Mouse (Mus musculus): ENCODE results near the gene Ccser1.
"Not testable (repeated sequence)": the region's sequence is repeated elsewhere in the genome, so short reads cannot be mapped to it uniquely, and the experiment has no call there.

Gene Ccser1

DNA sequence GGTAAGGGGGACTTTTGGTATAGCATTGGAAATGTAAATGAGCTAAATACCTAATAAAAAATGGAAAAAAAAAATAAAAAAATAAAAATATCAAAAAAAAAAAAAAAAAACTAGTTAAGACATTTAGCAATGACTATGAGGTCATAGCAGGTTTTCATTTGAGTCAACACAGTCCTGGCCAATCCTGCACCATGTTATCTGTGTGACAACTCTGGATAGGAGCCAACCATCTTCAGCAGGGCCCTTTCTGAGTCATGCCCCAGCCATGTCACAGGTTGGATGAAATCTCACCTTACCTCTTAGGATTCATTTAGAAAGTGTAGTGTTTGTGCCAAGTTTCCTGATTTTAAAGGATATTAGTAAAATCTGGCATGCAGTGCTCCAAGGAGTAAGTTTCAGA lies 45.2 kb downstream of the Ccser1 start:
- no peak for DNase-seq (ENCODE audit: low spot score)

DNA sequence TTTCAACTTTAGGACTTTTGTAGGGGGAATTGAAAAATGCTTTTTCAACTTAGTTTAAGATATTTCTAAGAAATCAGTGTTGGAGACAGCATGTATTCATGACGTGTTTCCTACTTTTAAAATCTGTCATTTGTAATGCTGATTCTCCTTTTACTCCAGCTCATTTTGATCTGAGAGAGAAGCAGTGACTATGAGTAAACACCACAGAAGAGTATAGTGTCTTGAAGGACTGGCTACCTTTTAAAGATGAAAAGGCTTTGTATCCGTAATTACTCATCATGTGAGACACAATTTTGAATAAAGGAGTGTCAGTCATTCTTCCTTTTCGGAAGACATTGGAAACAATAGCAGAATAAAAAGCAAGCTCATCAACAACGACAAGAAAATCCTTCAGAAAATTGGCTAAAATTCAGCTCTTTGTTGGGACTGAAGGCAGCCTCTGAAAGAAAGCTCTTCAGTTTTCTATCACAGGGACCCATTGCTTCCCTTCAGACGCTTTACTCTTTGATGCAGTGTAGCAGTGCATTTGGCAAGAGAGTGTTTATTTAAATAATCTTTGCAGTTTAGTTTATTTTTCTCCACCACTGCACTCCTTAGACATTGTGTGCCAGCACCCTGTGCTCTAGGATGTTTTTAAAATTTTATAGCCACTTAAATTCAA lies 50.1 kb downstream of the Ccser1 start:
- no peak for DNase-seq (ENCODE audit: low spot score)

DNA sequence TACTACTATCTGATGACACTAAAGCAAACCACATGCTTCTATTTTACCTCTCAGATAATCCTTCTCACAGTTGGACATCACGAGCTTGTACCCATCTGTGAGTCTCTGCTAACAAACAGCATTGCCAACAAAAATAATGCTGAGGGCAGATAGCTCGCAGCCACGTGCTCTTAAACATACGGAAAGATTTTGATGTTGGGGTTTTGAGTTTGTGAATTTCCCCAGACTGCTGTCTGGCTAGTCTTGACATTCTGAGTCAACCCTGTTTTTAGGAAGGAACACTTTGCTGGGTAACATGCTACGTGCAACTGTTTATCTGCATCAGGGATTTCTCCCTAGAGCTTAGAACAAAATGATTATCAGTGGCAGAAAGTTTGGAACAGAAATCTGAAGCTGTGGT lies 52.9 kb downstream of the Ccser1 start:
- no peak for DNase-seq (ENCODE audit: low spot score)

DNA sequence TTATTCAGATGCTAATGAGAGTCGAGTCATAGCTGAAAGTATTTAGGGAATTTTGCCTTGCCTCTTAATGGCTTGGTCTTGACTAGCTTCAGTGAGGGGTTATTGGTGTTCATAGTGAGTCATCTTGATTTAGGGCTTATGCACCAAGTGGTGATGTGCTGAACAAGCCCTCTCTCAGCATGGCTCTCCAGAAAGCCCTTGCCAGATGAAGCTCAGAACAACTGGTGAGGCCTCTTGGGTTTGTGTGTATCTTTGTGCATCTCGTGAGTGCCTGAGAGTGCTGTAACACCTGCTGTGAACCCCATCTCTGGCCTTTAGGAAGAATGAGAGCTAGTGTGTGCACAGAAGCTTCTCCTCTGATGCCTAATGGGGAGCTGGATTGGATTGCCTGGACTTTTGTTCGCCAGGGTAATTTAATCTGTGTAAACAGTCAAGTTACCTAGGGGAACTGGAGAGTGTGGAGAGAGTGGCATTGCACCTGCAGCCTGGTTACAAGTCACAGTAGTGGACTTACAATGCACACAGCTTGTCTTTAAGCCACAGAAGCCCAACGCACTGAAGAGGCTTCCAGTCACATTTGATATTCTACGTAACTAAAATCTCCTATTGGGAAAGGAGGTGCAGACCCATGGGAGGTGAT lies 53.5 kb downstream of the Ccser1 start:
- no peak for DNase-seq (ENCODE audit: low spot score)

DNA sequence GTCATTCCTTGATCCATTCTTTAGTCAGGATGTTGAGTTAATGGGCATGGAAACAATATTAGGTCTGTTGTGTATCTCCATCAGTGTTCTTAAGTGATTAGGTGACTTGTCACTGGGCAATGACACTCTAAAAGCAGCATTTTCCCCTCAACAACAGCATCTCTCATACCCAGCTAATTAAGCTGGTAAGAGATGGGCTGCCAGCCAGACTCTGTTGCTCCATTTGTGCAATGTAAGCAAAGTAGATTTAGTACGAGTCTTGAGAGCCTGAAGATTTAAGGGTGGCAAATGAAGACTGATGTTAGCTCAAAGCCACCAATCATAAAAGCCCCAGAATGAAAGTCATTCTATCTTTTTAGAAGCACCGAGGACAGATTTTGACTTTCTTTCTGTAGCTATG lies 60.5 kb downstream of the Ccser1 start:
- DNase-seq (ENCODE audit: low spot score) = no peak

DNA sequence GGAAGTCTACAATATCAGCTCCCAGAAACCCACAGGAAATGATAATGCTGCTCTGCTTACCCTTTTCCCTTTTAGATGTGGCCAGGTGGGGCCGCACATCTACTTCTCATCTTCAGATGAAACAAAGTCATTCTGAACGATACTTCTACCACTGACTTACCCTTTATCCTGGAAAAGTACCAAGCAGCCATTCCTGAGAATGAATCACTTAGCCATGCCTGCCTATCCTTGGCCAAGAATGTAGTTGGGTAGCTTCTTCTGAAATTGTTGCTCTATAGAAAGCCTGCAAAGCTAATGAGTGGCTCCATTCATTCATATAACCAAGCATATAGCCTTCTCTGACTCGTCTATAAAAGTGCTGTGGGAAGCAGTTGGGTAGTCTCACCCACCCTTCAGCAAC lies 62.4 kb downstream of the Ccser1 start:
- no peak for DNase-seq (ENCODE audit: low spot score)

DNA sequence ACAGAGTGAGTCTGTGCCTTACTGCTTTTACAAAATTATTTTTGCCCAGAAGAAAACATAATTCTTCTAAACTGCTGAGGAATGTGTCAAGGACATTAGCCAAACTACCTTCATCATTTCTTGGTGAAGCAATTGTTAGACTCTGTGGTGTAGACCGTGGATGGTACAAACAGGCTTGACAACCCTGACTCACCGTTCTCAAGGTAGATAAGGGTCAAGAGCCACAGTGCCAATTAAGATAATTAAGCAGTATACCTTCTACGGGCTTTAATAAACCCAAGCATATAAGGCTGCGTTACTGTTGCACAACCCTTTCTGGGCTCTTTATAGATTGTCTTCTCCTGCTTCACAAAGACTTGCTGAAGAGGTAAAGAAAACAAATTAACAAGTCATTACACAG lies 66.4 kb downstream of the Ccser1 start:
- no peak for DNase-seq (ENCODE audit: low spot score)

DNA sequence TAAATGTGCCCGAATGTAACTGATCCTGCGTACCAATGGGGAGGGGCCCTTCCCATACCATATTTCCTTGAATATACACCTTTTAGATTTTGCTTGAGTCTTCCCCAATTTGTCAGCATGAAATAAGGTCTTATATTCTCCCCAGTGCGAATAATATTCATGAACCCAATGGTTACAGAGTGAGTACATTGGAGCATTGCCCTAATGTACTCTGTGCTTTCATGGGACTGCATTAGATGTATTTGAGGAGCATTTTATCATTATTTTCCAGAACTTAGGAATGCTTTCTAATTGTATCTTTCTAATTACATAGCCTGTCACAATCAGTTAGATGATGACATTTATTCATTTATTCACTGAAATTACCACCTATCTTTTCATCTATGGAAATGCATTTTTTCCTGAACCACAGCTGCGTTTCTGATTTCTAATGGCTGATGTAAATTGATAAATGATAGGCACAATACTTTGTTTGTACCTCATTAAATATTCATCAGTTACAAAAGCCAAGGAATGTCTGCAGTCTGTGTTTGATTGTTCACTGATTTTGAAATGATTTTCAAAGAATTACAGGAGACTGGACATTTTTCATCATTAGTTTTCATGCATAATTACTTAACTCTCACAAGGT lies 67.8 kb downstream of the Ccser1 start:
- DNase-seq (ENCODE audit: low spot score) = no peak

DNA sequence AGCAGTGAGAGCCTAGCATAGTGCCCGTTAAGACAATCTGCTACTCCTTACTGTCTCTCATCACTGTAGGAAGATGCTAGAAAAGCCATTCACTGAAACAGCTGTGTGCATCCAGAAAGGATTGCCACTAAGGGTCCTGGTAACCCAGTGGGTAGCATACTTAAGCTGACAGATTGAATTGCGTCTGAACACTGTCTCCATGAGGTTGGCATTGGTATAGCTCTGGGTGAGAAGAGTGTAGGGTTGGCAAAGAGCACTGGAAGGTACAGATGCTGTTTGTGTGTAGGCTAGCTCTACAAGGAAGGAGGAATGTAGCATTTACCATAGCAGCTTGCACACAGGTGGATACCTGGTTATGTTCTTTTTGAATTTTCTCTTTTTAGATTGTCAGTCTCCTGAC lies 68.6 kb downstream of the Ccser1 start:
- DNase-seq (ENCODE audit: low spot score) = no peak

DNA sequence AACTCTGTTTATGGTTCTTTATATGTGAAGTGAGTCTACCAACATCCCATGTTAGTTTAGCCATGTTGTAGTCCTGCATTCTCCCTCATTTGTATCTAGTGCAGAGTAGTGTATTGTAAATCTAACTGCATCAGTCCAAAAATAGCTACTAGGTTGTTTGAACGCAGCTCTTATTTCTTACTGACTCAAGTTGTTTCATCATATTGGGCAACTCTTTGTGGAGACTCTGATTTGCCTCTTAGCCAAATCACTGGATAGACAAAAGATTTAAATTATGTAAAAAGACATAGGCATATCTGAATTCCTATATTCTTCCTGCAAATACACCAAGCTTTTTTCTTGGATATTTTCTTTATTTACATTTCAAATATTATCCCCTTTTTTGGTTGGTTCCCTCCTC lies 71.1 kb downstream of the Ccser1 start:
- DNase-seq (ENCODE audit: low spot score) = no peak

DNA sequence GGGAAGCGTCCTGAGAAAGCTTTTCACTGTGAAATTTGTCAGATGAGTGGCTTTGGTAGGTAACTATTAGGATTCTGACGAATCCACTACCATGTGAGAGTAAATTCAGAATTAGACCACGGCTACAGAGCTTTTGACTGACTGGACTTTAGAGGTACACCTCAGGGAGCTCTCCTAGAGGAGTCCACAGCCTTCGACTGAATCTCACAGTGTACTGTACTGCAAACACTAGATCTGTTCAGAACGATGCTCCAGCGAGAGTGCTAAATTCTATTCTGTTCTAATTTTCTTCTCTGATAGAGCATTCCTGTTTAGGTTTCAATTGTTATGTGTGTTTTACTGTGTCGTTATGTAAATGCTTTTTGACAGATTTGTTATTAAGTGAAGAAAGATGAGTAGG lies 72.8 kb downstream of the Ccser1 start:
- DNase-seq (ENCODE audit: low spot score) = no peak

DNA sequence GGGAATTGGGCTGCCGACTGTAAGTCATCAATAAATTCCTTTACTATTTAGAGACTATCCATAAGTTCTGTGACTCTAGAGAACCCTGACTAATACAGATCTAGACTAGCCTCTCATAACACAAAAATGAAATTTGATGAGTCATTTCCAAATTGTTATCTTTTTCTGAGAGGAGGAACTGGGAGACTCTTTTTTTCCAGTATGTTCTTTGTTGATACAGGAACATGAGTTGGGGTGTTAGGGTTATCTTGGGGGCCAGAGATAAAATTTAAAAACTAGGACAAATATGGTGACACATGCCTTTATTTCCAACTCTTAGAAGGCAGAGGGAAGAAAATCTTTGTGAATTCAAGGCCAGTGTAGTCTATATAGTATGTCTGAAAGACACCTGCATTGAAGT lies 75.8 kb downstream of the Ccser1 start:
- not testable (repeated sequence) for DNase-seq (ENCODE audit: low spot score)

DNA sequence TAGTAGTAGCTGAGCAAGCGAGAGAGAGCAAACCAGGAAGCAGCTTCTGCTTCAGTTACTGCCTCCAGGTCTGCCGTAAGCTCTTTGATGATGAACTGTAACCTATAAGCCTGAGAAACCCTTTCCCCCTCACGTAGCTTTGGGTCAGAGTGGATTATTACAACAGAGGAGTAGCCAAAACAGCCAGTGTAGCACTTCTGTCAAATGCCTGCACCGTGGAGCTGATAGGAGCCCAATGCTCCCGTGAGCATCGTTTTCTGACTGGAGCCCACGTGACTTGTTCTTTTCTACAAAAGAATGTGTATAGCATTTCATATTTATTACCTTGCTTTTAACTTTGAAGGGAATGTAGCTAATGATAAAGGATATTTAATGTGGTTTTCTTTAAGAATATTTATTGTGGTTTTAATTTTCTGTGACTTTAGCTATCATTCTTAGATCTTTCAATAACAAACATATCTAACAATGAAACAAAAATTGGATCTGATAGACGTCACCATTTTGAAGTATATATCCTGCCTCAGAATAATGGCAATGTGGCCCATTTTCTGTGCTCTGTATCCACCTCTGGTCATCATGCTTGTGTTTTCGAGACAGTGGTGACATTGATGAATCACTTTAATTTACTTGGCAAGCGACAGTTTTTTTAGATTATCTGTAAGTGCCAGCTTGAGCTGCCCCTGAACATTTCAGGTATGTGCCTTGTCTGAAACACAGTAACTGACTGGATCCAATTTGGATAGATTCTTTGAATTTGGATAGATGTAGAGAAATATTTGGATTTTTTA lies 78.9 kb downstream of the Ccser1 start:
- no peak for DNase-seq (ENCODE audit: low spot score)

DNA sequence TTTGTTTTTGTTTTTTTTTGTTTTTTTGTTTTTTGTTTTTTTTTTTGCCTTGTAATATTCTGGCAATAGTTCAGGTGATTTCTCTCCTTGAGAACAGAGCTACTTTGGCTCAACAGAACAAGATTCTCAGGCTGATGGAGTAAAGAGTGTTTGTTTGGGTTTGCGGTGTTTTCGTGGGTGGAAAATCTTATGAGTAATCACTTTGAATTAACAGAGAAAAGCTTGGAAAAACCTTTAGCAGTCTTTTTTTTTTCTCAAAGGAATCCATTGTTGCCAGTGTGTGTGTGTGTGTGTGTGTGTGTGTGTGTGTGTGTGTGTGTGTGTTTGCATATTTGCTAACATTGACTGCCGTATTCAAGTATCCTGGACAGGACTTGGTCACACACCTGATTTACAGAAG lies 81.3 kb downstream of the Ccser1 start:
- no peak for DNase-seq (ENCODE audit: low spot score)

DNA sequence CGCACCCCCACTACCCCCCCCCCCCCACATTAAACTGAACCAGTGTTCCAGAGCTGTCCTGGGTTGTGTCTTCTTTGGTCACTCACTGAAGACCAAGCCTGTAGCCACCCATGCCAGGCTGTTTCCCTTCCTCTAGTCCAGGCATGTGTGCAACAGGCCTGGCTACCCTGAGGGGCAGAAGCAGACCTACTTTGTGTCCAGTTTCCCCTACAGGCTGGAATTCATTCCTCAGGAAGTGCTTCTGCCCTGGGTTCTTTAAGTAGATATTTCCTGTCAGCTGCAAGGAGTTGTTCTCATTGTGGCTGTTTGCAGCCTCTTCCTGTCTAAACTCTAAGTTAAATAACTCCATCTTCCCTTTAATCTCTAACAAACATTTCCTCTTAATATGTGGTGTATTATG lies 82.3 kb downstream of the Ccser1 start:
- DNase-seq (ENCODE audit: low spot score) = no peak

DNA sequence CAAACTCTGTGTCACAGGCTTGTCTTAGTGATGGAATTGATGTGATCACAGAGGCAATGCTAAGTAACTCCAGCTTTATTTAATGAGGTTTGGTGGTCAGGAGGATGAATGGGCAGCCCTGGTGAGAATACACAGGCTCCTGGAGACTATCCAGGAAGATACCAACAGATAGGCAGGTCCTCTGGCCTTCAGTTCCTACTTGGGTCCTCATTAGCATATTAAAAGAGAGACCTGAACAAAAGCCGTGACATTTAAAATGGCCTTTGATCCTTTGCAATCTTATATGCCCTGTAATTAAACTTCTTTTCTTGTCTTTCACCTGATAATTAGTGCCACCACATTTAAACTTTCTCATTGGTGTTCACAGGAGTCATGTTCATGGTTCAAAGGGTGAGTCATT lies 83.2 kb downstream of the Ccser1 start:
- no peak for DNase-seq (ENCODE audit: low spot score)

DNA sequence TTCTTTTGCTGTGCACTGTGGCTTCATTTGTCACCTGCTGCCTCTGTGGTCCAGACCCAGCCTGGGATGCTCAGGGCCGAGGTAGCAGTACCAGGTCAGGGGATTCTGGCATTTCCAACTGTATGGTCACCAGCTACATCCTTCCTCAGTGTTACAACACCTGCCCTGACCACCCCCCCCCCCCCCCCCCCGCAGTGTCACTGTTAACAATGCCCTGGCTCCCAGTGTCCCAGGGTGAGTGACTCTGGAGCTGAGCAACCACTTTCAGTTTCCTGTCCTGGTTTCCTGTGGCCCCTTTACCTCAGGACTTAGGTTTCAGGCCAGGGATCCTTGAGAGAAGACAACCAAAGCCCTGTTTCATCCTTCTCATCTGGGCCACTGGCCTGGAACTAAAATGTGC lies 90.9 kb downstream of the Ccser1 start:
- no peak for DNase-seq (ENCODE audit: low spot score)

DNA sequence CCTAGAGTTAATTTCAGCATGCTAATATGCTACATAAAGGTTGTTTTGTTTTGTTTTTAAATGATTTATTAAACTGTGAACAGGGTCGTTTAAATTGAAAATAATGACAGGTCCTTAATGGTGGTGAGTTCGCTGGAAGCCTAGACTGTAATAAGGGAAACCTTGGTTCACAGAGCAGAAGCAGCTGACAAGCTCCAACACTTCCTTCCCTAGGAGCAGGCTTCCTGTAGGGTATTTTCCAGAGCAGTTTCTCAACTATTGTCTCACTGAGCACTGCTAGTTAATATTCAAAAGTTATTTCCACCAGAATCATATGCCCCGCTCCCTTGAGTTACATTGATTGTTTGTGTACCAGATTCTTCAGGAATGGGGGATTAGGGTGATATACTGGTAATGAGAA lies 93.3 kb downstream of the Ccser1 start:
- DNase-seq (ENCODE audit: low spot score) = no peak

DNA sequence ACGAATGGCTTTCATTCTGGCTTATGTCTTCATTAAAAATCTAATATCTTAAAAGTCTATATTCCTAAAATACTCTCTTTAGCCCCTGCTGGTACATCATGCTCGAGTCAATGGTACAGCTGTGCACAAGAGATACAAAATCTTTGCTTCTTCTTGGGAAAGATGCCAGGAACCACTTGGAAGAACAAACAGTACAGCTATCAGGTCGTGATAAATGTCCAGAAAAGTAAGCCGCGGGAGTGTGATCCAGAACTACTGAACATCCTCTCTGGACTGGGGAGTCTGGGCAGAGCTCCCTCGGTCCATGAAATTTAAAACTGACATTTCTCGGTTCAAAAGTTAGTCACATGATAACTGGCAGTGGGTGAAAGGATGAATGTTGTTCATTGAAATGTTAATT lies 99.4 kb downstream of the Ccser1 start:
- no peak for DNase-seq (ENCODE audit: low spot score)

DNA sequence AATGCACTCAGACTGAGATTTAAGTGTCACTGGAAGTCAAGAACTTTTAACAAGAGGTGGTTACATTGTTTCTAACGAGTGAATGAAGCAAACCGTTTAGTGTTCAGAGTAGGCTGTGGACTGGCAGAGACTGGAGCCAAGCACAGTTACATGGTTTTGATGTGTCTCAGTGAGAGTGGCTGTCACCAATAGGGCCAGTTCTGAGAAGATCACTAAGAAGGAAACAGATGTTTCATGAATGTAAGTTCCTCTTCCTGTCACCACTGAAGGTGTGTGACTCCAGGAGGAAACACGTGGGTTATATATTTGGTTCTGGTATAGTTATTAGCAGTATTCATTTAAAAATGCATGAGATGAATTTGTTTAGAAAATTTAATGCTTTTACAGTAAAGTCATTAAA lies 112.8 kb downstream of the Ccser1 start:
- no peak for DNase-seq (ENCODE audit: low spot score)

DNA sequence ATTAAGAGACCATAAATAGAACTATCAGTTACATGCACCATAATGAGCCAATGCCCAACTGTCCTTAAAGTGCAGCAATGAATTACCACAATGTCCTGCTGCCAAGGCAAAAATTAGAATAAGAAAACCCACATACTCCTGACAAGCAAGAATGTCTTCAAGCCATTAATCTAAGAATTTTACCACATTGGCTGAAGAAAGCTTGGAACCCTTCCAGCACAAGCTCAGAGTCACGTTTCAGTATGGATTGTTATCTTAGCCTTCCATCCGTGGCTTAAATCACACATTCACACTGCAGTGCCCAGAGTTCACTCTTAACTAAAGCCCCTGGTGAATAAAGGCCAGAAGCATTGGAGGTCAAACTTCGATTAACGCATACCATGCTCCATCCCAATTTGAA lies 115.4 kb downstream of the Ccser1 start:
- DNase-seq (ENCODE audit: low spot score) = no peak

DNA sequence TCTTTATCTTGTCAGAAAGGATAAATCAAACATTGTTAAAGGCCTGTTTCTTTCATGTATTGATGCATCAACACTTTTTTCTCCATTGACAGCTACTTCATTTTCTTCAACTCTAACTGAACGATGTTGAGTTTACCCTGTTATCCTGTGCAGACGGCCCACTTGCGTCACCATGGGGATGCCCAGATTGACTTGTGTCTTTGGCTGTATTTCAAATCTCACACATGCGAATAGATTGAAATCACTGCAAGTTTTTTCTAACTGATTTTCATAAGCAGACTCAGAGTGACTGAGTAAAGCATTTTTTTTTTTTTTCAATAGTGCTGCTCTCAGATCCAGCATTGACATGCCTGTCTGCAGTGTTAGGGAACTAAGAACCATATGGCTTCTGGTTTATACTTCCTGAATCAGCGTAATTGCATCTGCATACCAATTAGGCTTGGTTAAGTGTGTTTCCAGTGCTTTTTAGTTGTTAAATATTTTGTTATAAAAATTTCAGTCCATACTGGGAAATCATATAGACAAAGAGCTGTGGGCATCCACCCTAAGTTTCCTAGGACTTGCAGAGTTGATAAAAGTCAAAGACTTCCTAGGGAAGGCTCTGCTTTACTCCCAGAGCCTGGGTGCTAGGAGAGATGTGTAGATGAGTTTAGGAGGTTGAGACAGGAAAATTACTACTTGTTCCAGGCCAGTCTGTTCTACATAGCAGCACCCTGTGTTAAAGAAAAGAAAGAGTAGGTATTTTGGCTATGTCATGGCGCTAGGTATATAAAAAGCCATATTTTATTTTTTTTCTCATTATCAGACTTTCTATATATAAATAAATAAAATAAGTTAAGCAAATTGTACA lies 116.3 kb downstream of the Ccser1 start:
- no peak for DNase-seq (ENCODE audit: low spot score)

Measured in spleen, adult 12 weeks (tissue).